Mouse (Mus musculus): ENCODE measurements around the gene Plekhg6.
A peak's percentile ranks its signal among the peaks of the same experiment; 100 is the strongest.

Gene Plekhg6

DNA sequence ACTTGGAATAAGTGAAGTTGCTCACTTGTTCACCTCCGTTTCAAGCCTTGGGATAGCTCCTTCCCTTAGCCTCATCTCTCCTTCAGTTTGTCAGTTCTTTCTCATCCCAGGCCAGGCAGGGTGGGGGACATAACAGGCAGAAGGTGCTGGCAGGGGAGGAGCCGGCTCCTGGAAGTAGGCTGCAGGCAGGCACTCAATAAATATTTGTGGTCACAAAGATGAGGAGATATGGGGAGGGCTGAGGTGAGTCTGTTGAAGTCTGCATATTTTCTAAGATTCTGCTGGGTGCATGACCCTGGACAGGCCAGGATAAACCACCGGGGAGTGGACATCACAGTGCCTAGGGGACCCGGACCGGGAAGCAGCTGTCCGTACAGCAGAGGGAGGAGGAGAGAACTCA, 57.0 kb downstream of the Plekhg6 start:
- no peak for DNase-seq (ENCODE audit: low spot score)

DNA sequence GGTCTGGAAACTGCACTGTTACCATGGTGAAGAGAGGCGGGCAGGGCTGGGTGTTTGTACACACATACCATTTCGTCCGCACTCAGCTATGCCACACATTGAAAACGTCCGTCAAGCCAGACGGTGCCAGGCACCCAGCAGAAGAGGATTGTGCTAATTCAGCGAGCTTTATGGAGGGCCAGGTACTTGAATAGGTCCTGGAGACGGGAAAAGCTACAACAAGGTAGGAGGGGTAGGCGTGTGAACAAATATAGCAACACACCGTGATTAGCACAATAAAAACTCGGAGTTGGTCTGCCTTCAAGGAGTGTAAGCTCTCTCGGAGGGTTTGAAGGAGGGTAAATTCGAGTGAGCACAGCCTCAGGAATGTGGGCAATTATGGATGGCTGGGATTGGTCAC, 57.8 kb downstream of the Plekhg6 start:
- no peak for DNase-seq (ENCODE audit: low spot score)

DNA sequence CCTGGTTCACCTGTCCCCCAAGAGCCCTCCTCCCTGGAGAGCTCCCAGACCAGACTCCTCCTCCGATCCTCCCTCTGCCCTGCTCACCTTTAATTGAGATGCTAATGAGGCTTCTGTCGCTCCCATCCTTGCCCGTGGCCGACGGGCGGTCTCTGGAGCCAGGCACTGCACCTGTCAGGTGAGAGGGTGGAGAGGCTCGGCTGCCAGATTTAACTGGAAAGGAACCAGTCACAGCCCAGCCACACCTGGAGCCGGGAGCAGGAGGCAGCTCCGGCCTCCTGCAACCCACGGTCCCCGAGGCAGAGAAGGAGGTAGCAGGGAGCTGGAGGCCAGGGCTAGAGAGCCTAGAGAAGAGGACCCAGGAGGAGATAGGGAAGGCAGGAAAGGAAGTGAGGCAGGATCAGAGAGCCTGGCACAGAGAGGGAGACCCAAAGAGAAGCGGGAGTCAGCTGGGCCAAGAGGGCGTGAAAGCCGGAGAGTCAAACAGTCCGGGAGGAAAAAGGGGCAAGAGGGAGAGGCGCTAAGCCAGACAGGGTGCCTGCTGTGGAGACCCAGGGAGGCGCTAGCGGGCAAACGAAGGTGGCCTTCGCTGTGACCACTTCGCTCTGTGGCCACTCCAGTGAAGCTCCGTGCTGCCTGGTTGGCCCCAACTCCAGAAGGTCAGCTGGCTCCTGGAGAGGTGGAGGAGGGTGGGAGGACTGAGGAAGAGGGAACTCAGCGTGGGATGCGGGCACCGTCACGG, 59.3 kb downstream of the Plekhg6 start:
- no peak for DNase-seq (ENCODE audit: low spot score)

DNA sequence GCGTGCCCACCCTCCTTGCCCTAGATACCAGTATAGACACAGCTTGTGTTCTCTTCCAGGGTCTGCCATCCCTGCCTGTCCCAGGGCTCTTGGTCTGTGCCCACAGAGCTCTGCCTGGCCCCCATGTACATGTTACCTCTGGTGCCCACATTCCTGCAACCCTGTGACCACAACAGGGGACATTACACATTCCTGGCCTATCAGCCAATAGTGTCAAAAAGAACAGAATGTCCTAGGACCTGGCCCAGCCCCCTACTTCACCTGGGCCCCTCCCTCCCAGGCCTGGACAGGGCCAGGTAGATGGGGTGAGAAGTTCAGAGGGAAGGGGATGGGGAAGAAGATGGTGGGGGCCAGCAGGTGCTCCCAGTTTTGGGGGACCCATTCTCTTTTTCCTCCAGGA, 60.3 kb downstream of the Plekhg6 start, which contains the start of gene Scnn1a:
Gene Scnn1a (plus strand): TSS at position 337 of the 400 bp plus-strand sequence.
- DNase-seq (ENCODE audit: low spot score): no peak

DNA sequence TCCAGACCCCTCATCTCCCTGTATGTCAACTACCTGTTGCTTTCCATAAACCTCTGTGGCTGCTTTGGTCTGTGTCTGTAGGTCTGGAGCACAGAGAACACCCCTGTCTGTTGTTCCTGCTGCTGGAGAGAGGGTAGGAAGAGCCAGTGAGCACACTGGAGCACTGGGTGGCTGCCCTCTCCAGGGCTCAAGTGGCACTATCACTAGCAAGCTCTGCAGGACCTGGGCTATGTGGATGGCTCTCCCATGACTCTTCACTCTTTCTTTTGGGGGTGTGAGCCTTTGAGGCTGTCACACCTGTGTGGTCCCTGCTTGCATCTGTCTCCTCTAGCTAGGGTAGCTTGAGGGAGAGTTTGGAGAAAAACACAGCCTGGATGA, 60.7 kb downstream of the Plekhg6 start:
- DNase-seq (ENCODE audit: low spot score): no peak

DNA sequence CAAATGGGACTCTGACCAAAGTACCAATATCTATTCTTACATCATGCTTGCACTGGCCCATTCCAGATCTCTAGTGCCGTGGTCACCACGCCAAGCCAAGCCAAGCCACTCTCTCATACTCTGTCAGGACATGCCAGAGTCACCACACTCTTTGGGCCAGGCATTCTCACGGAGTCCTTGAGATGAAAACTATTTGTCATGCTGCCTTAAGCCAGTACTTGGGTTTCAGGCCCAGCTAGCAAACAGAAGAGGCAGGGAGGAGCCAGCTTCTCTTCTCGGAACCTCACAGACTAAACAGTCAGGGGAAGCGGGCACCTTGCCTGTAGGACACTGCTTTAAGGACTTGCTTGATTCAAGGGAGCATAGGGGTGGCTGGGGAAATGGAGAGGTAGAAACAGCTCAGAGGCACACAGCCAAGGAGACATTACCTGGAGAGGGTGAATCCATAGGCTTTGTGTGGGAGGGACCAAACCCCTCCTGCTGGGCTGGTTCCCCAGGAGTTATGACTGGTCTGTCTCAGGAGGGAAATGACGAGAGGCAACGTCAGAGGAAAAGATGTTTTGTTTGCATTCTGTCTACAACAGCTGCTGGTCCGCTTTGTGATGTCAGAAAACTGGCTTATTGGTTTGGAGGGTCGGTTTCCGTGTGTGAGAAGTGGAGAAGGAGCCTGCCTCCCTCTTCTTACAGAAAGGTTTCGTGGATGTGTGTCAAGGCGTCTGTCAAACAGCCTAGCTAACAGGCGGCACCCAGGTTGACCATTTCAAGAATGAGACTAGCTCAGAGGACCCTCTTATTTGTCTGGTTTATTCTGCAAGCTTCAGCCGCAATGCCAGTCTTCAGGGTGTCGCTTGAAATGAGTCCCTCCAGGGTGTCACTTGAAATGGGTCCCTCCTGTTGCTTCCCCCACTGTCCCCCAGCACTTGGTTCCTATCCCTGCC, 61.3 kb downstream of the Plekhg6 start:
- no peak for DNase-seq (ENCODE audit: low spot score)

DNA sequence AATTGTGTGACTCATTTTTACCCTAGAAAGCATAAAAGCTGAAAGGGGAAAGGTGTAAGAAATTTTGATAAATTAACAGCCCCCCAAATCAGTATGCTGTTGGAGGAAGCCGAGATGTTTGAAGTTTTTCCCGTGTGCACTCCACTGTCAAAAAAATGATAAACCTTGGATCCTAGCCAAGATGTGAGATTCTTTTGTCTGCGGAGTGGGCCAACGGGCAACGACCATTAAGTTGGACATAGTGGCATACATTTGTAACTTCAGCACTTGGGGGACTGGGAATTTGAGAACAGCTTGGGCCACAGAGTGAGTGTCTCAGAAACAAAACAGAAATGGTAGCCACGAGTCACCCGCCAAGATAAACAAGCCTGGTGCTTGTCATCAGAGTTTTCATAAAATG, 63.5 kb downstream of the Plekhg6 start:
- DNase-seq (ENCODE audit: low spot score): no peak

DNA sequence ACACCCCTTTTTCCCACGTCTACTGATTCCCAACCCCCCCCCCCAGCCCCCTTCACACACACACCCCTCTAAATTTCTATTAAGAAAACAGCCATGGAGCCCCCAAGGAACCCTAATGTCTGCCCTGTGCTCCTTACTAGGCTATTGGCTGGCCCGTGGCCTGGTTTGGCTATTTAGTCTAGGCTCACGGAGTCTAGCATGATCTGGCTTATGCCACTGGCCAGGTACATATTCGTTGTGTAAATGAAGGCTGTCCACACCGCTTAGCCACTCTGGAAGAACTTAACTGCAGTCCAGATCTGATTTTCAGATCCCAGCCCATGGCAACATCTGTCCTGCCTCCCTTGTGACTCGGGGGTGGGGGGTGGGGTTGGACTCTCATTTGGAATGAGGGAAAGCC, 65.8 kb downstream of the Plekhg6 start:
- no peak for DNase-seq (ENCODE audit: low spot score)

DNA sequence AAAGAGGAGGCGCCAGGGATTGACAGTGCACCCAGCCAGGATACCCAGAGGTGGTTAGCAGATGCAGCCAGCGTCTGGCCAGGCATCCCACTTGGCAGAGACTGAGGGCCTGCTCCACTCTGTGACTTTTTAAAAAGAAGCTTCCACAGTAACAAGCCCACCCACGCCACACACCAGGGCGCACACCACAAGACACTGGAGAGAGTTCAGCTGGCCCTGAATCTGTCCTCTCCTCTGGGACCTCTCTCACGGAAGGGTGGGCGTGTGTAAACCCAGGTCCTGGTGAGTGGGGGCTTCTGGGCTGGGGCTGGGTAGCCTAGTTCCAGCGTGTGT, 66.4 kb downstream of the Plekhg6 start:
- no peak for DNase-seq (ENCODE audit: low spot score)

DNA sequence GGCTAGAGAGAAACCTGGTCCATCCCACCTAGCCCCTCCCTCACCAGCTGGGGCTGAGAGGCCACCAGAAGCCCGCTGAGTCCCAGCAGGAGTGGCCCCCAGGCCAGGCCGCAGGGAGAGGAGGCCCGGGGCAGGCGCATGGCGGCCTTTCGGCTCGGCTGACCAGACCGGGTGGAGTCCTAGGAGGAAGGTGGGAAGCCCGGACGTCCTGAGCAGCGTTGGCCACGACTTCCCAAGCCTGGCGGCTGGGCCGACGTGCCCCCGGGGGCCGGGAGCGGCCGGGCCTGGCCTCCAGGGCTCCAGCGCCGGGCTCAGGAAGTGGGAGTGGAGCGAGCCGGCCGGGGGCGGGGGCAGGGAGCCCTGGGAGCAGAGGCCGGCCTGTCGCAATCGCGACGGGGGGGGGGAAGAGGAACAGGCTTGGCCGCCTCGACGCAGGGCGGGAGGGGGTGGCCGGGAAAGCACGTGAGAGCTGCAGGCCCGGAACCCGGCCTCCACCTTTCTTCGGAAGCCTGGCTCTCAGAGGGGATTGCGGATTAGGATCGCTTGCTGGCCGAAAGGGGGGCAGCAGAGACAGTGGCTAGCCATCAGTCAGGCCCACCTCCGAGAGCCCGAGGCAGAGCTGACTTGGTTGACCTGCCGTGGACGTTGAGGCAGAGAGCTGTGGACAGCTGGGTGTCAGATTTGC, 66.9 kb downstream of the Plekhg6 start, which contains the start of gene Ltbr:
Gene Ltbr (minus strand): TSS at position 340 of the 685 bp plus-strand sequence.
- peak; percentile 18 for DNase-seq (ENCODE audit: low spot score)

All from left cerebral cortex, adult 11 months (tissue).